Mouse (Mus musculus): ENCODE data around the gene Rhog.

GRCm38 (mm10) chr7:102250631-102251214 is 5.1 kb downstream of the Rhog start:
- TF ChIP-seq CTCF (IDR thresholded peaks at IDR 0.05; ENCODE audit: borderline replicate concordance, insufficient read depth, low read length), result peak; percentile 52; the same call in 1 of the 2 replicates
- no peak for TF ChIP-seq POLR2A (IDR thresholded peaks at IDR 0.05; ENCODE audit: low read depth, low read length)
